Mouse (Mus musculus): ENCODE results near the gene Lrmda. TPM values are rescaled to one million over a fixed set of nuclear protein-coding genes. Genes with fewer than 3 reads are reported as not detected.
"Not testable (repeated sequence)": the region's sequence is repeated elsewhere in the genome, so short reads cannot be mapped to it uniquely, and the experiment has no call there.

Gene Lrmda
- polyA plus RNA-seq, 1 experiment from 2014 or later, result 0.66 TPM

DNA sequence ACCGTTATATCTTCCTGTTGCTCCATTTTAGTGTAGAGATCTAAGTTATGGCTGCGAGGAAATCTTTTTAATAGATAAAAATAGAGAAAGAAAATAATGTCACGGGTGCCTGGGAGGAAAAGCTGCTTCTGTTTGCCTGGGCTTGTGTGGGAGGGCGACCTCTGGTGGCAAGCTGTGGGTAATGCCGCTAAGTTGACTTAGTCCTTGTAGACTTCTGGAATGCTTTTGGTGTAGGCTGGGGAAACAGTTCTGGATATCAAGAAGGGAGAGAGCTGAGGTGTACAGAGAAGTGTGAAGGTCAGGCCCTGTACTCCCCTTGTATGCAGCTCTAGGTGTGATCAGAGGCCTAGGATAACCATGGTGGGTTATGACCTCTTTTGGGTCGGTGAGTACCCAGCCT, 558.7 kb downstream of the Lrmda start:
- no peaks in the 10 kb centered on the region for H3K36me3 ChIP-seq (ENCODE audit: control insufficient read depth, insufficient read depth, low read length)
- H3K27ac ChIP-seq (ENCODE audit: low read depth, low read length), result peak overlapping the region; percentile 77
- H3K4me1 ChIP-seq (ENCODE audit: control insufficient read depth, insufficient read depth, low read length), result peaks cover 29% of the 10 kb centered on the region
- DNase-seq (ENCODE audit: low spot score), result peak; percentile 86
- no peaks in the 10 kb centered on the region for H3K9me3 ChIP-seq (ENCODE audit: control insufficient read depth, low read length)
- WGBS, result 16% methylated on average over 6 of the region's 6 CpGs
- H3K4me3 ChIP-seq (ENCODE audit: low read depth, low read length), result no peak overlapping the region
- H3K27me3 ChIP-seq (ENCODE audit: control insufficient read depth, insufficient read depth, low read length), result no peaks in the 10 kb centered on the region
- no peak overlapping the region for H3K9ac ChIP-seq (ENCODE audit: low read length)
- H3K4me2 ChIP-seq (ENCODE audit: low read depth), result peak overlapping the region; percentile 29; the same call in 1 of the 2 replicates
- peak; percentile 14 for ATAC-seq (ENCODE audit: insufficient read depth, low FRiP score, low TSS enrichment)

DNA sequence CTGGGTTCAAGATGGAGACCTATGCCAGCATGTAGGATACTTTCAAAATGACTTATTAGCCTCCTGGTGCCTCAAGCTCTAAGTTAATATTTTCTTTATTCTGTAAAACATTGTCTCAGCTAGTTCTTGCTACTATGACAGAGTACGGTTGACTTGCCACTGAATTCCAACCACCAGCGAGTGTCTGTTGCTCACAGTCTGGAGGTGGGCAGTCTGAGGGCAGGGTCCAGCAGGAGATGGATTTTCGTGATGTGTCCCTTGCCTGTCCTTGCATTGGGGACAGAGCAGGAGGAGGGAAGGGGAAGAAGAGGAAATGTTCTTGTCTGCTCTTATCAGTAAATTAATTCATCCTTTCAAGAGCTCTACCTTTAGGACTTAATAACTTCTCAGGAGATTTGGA, 559.5 kb downstream of the Lrmda start:
- 86% methylated on average over 3 of the region's 3 CpGs for WGBS
- no peak overlapping the region for H3K27ac ChIP-seq (ENCODE audit: low read depth, low read length)
- no peaks in the 10 kb centered on the region for H3K27me3 ChIP-seq (ENCODE audit: control insufficient read depth, insufficient read depth, low read length)
- peaks cover 29% of the 10 kb centered on the region for H3K4me1 ChIP-seq (ENCODE audit: control insufficient read depth, insufficient read depth, low read length)
- H3K9ac ChIP-seq (ENCODE audit: low read length), result no peak overlapping the region
- no peak for ATAC-seq (ENCODE audit: insufficient read depth, low FRiP score, low TSS enrichment)
- no peak overlapping the region for H3K4me2 ChIP-seq (ENCODE audit: low read depth)
- no peak for DNase-seq (ENCODE audit: low spot score)
- no peak overlapping the region for H3K4me3 ChIP-seq (ENCODE audit: low read depth, low read length)
- H3K9me3 ChIP-seq (ENCODE audit: control insufficient read depth, low read length), result no peaks in the 10 kb centered on the region
- no peaks in the 10 kb centered on the region for H3K36me3 ChIP-seq (ENCODE audit: control insufficient read depth, insufficient read depth, low read length)

DNA sequence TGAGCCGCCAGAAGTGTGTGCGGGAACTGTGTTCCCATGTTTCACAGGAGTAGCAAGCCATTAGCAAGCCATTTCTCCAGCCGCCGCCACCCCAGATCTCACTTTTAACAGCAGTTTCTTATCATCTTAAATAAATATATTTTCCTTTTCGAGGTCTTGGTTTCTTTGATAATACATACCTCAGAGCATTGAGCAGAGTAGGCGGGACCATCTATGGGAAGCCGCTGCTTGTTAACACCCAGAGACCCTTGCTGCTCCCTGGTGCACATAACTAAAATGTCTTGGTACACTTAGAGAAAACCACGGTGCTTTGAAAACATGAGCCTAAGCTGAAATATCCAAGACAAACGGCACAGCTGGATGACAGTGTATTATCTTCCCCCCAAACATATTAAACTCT, 562.6 kb downstream of the Lrmda start:
- no peaks in the 10 kb centered on the region for H3K36me3 ChIP-seq (ENCODE audit: control insufficient read depth, insufficient read depth, low read length)
- DNase-seq (ENCODE audit: low spot score) (no peak), ATAC-seq (ENCODE audit: insufficient read depth, low FRiP score, low TSS enrichment) (no peak)
- peaks cover 12% of the 10 kb centered on the region for H3K4me1 ChIP-seq (ENCODE audit: control insufficient read depth, insufficient read depth, low read length)
- no peak overlapping the region for H3K9ac ChIP-seq (ENCODE audit: low read length)
- H3K27me3 ChIP-seq (ENCODE audit: control insufficient read depth, insufficient read depth, low read length), result no peaks in the 10 kb centered on the region
- H3K9me3 ChIP-seq (ENCODE audit: control insufficient read depth, low read length), result no peaks in the 10 kb centered on the region
- H3K4me2 ChIP-seq (ENCODE audit: low read depth), result no peak overlapping the region
- 93% methylated on average over 9 of the region's 9 CpGs for WGBS
- H3K4me3 ChIP-seq (ENCODE audit: low read depth, low read length), result no peak overlapping the region
- no peak overlapping the region for H3K27ac ChIP-seq (ENCODE audit: low read depth, low read length)

DNA sequence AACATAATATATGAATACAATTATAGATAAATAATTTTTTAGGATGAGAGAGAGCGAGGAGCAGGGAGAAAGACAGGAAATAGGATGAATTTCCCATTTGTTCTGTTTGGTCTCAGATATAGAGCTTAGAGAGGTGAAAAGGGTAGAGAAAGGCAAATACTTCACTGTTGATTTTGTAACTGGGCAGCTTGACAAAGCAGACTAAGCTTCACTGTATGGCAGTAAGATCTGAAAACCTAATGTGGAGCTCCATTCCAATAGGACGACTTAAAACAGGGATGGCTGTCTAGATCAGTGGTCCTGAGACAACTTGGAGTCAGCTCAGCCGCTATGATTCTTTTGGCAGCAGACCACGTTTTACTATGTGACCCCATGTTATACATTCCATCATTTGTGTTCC, 566.8 kb downstream of the Lrmda start:
- Histone ChIP-seq H3K27me3 (ENCODE audit: control insufficient read depth, insufficient read depth, low read length) (no peaks in the 10 kb centered on the region), H3K36me3 (ENCODE audit: control insufficient read depth, insufficient read depth, low read length) (no peaks in the 10 kb centered on the region), H3K9ac (ENCODE audit: low read length) (no peak overlapping the region), H3K4me1 (ENCODE audit: control insufficient read depth, insufficient read depth, low read length) (no peaks in the 10 kb centered on the region), H3K9me3 (ENCODE audit: control insufficient read depth, low read length) (no peaks in the 10 kb centered on the region), H3K4me2 (ENCODE audit: low read depth) (no peak overlapping the region), H3K27ac (ENCODE audit: low read depth, low read length) (no peak overlapping the region), H3K4me3 (ENCODE audit: low read depth, low read length) (no peak overlapping the region)
- ATAC-seq (ENCODE audit: insufficient read depth, low FRiP score, low TSS enrichment) (no peak), DNase-seq (ENCODE audit: low spot score) (no peak)
- WGBS, result 73% methylated on average over 4 of the region's 4 CpGs

DNA sequence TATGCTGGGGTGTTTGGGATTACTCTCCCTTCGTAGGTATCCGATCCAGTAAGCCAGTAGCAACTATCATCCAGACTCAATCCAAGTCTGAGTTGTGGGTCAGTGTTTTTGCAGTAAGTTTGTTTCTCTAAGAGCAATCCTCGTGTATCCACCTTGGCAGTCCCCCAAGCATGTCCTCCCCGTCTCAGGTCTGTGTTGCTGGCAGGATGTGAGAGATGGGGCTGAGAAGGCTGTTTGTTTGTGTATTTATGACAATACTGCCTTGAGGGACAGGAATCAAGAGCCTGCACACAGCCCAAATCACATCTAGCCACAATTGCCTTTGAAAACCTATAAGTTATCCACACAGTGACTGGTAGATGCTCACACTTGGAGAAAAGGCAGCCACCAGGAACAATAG, 567.3 kb downstream of the Lrmda start:
- H3K36me3 ChIP-seq (ENCODE audit: control insufficient read depth, insufficient read depth, low read length), result no peaks in the 10 kb centered on the region
- no peak overlapping the region for H3K9ac ChIP-seq (ENCODE audit: low read length)
- no peak overlapping the region for H3K4me2 ChIP-seq (ENCODE audit: low read depth)
- H3K4me3 ChIP-seq (ENCODE audit: low read depth, low read length), result no peak overlapping the region
- ATAC-seq (ENCODE audit: insufficient read depth, low FRiP score, low TSS enrichment) (no peak), DNase-seq (ENCODE audit: low spot score) (no peak)
- H3K27me3 ChIP-seq (ENCODE audit: control insufficient read depth, insufficient read depth, low read length), result no peaks in the 10 kb centered on the region
- no peak overlapping the region for H3K27ac ChIP-seq (ENCODE audit: low read depth, low read length)
- no peaks in the 10 kb centered on the region for H3K9me3 ChIP-seq (ENCODE audit: control insufficient read depth, low read length)
- 85% methylated on average over 4 of the region's 4 CpGs for WGBS
- H3K4me1 ChIP-seq (ENCODE audit: control insufficient read depth, insufficient read depth, low read length), result no peaks in the 10 kb centered on the region

DNA sequence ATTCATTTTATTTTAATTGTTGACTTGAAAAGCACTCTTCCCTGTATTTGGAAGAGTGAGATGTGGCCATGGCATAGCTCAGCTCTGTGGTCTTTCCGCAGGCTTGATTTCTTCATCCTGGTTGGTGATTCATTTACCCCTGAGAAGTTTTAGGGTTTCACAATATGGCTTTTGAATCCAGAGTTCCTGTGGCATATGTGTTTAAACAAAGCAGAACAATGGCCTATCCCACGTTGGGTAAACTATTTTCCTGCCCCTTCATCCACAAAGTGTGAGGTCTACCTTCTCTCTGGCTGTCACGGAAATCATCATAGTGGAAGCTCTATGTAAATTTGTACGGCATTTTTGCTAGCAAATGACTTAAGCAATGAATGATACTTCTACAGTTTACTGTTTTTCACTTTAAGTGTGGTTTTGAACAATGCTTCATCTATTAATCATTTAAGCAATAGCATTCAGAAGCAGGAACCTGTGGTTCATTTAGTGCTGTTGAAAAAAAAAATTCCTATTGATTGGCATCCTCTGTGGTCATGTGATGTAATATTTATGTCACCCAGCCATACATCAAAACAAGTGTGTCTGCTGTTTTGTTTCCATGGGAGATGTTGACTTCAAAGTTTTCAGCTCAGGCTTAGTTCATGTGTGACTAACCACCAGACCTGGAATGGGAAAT, 567.9 kb downstream of the Lrmda start:
- Histone ChIP-seq H3K4me3 (ENCODE audit: low read depth, low read length) (no peak overlapping the region), H3K4me1 (ENCODE audit: control insufficient read depth, insufficient read depth, low read length) (no peaks in the 10 kb centered on the region), H3K36me3 (ENCODE audit: control insufficient read depth, insufficient read depth, low read length) (no peaks in the 10 kb centered on the region), H3K9ac (ENCODE audit: low read length) (no peak overlapping the region), H3K9me3 (ENCODE audit: control insufficient read depth, low read length) (no peaks in the 10 kb centered on the region), H3K27me3 (ENCODE audit: control insufficient read depth, insufficient read depth, low read length) (no peaks in the 10 kb centered on the region), H3K27ac (ENCODE audit: low read depth, low read length) (no peak overlapping the region), H3K4me2 (ENCODE audit: low read depth) (no peak overlapping the region)
- no peak for ATAC-seq (ENCODE audit: insufficient read depth, low FRiP score, low TSS enrichment)
- 76% methylated on average over 4 of the region's 4 CpGs for WGBS
- no peak for DNase-seq (ENCODE audit: low spot score)

DNA sequence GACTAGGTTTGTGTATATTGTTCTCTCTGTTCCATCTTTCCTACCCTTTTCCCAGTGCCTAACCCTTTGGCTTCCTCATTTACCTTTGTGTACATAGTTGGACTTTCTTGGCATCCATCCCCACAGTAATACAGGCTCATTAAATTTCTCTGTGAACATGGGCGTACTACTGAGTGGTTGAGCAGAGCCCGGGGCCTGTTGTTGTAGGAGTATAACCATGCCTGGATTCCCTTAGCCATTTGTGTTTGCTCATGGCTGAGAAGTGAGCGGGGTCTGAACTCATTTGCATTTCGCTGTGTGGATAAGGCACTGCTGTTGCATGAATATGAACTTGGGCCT, 568.4 kb downstream of the Lrmda start:
- no peaks in the 10 kb centered on the region for H3K27me3 ChIP-seq (ENCODE audit: control insufficient read depth, insufficient read depth, low read length)
- no peaks in the 10 kb centered on the region for H3K4me1 ChIP-seq (ENCODE audit: control insufficient read depth, insufficient read depth, low read length)
- WGBS, result 92% methylated on average over 4 of the region's 4 CpGs
- H3K4me2 ChIP-seq (ENCODE audit: low read depth), result no peak overlapping the region
- no peak overlapping the region for H3K4me3 ChIP-seq (ENCODE audit: low read depth, low read length)
- no peaks in the 10 kb centered on the region for H3K36me3 ChIP-seq (ENCODE audit: control insufficient read depth, insufficient read depth, low read length)
- no peaks in the 10 kb centered on the region for H3K9me3 ChIP-seq (ENCODE audit: control insufficient read depth, low read length)
- H3K27ac ChIP-seq (ENCODE audit: low read depth, low read length), result no peak overlapping the region
- no peak for DNase-seq (ENCODE audit: low spot score)
- ATAC-seq (ENCODE audit: insufficient read depth, low FRiP score, low TSS enrichment), result no peak
- H3K9ac ChIP-seq (ENCODE audit: low read length), result no peak overlapping the region

DNA sequence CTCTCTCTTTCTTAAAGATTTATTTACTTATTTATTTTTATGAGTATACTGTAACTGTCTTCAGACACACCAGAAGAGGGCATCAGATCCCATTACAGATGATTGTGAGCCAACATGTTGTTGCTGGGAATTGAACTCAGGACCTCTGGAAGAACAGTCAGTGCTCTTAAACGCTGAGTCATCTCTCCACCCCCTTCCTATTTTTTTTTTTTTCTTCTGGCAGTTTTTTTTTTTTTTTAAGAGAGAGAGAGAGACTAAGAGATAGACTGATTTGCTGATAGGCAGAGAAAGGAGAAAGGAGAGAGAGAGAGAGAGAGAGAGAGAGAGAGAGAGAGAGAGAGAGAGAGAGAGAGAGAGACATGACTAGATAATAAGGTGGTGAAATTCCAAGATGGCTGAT, 568.9 kb downstream of the Lrmda start:
- not testable (repeated sequence) for DNase-seq (ENCODE audit: low spot score); ATAC-seq (ENCODE audit: insufficient read depth, low FRiP score, low TSS enrichment); H3K9ac ChIP-seq (ENCODE audit: low read length); H3K27ac ChIP-seq (ENCODE audit: low read depth, low read length); H3K4me2 ChIP-seq (ENCODE audit: low read depth); H3K9me3 ChIP-seq (ENCODE audit: control insufficient read depth, low read length); H3K36me3 ChIP-seq (ENCODE audit: control insufficient read depth, insufficient read depth, low read length); H3K4me3 ChIP-seq (ENCODE audit: low read depth, low read length); H3K27me3 ChIP-seq (ENCODE audit: control insufficient read depth, insufficient read depth, low read length); H3K4me1 ChIP-seq (ENCODE audit: control insufficient read depth, insufficient read depth, low read length)
- WGBS, result 69% methylated on average over 1 of the region's 1 CpGs

DNA sequence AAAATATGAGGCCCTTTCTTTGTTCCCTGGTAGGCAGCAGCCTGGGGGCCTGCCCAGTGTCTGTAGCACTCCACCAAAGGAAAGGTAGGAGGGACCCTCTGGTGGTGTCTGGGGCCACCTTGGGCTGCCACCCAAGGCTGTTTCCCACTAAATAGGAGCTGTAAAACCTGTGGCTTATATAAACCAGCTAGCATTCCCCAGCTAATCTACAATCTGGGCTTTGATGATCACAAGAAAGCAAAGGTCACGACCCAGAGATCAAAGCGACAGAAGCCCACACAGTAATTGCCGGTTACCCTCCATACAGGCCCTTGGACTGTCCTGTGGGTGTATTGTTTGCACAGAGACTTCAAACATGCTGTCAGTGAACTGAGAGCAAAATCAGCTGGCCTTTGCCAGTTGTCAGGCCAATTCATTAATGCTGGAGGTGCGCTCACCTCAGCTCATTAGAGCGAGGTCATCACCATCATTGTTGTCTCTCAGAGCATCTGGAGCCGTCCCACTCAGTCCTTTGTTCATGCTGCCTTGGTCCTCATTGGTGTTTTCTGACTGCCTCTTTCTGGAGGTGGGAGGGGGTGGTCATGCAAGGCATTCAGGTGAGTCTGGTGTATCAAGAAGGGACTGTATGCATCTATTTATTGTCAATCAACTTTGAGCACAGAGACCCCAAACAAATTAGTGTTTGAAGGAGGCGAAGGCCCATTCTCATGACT, 570.1 kb downstream of the Lrmda start:
- no peak overlapping the region for H3K9ac ChIP-seq (ENCODE audit: low read length)
- H3K9me3 ChIP-seq (ENCODE audit: control insufficient read depth, low read length), result no peaks in the 10 kb centered on the region
- H3K4me1 ChIP-seq (ENCODE audit: control insufficient read depth, insufficient read depth, low read length), result no peaks in the 10 kb centered on the region
- no peak overlapping the region for H3K4me2 ChIP-seq (ENCODE audit: low read depth)
- 16% methylated on average over 7 of the region's 7 CpGs for WGBS
- no peak overlapping the region for H3K27ac ChIP-seq (ENCODE audit: low read depth, low read length)
- H3K27me3 ChIP-seq (ENCODE audit: control insufficient read depth, insufficient read depth, low read length), result no peaks in the 10 kb centered on the region
- DNase-seq (ENCODE audit: low spot score), result no peak
- H3K36me3 ChIP-seq (ENCODE audit: control insufficient read depth, insufficient read depth, low read length), result no peaks in the 10 kb centered on the region
- no peak overlapping the region for H3K4me3 ChIP-seq (ENCODE audit: low read depth, low read length)
- ATAC-seq (ENCODE audit: insufficient read depth, low FRiP score, low TSS enrichment), result no peak

All from neural tube, embryonic 11.5 days (tissue).